In the genomic region with DNA sequence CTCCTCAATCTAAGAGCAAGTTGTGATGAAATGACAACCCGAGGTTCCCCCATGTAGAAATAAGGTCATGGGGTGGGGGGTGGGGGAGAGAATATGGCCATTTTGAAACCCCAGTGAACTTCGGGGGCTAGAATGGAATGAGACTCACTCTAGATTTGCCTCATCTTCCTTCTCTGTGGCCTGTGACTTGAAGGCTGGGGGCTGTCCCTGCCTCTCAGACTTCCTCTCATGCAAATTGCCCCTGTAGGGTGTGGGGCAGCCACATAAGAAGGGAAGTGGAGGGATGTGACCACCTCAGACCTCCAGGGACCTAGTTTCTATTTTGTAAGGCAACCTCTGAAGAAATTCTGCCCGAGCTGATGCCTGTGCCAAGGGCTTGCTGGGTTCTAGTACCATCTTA, we compare ENCODE assay signal across 14 mouse cellular contexts.
A peak's percentile ranks its signal among the peaks of the same experiment; 100 is the strongest.
DNase-seq lines count a peak whose midpoint lies in the region; ATAC-seq and TF ChIP-seq lines count a peak whose summit lies in the region.
"Had no signal": no experiment of that assay in that cellular context is flagged by ENCODE, and none has a peak within 500 bp of the region (broad histone marks: within the 10 kb centered on the region; RNA-seq: fewer than 3 reads in every experiment).

No protein-coding gene starts in this region.

- H3K27ac ChIP-seq in liver, embryonic 12.5 days = no peak overlapping the region
- H3K27ac ChIP-seq in liver, postnatal 0 days (ENCODE audit: low read depth) = no peak overlapping the region
- no peak overlapping the region for H3K27ac ChIP-seq in forebrain, embryonic 10.5 days
- no peak overlapping the region for H3K27ac ChIP-seq in forebrain, embryonic 11.5 days (ENCODE audit: low read depth, low read length)
- H3K27ac ChIP-seq: forebrain, embryonic 12.5 days; left cerebral cortex, adult 2 months; lung, embryonic 15.5 days; neural tube, embryonic 12.5 days had no signal

- H3K9ac ChIP-seq in liver, embryonic 12.5 days = no peak overlapping the region
- H3K9ac ChIP-seq in liver, postnatal 0 days (replicated peaks) = no peak overlapping the region
- H3K9ac ChIP-seq in forebrain, embryonic 11.5 days (ENCODE audit: low read length) = no peak overlapping the region
- H3K9ac ChIP-seq: forebrain, embryonic 12.5 days; lung, embryonic 15.5 days; neural tube, embryonic 12.5 days had no signal

- no peak for ATAC-seq in liver, embryonic 12.5 days
- peak; percentile 49; the same call in 1 of the 2 replicates for ATAC-seq in liver, postnatal 0 days
- ATAC-seq in forebrain, embryonic 11.5 days (replicated peaks; ENCODE audit: low FRiP score) = no peak

- no peaks in the 10 kb centered on the region for H3K4me1 ChIP-seq in liver, embryonic 12.5 days
- peaks cover 7% of the 10 kb centered on the region; the same call in 1 of the 2 replicates for H3K4me1 ChIP-seq in liver, postnatal 0 days (ENCODE audit: insufficient read depth)
- H3K4me1 ChIP-seq in forebrain, embryonic 10.5 days = no peaks in the 10 kb centered on the region
- H3K4me1 ChIP-seq in forebrain, embryonic 11.5 days (replicated peaks; ENCODE audit: control insufficient read depth, insufficient read depth, low read length) = no peaks in the 10 kb centered on the region
- H3K4me1 ChIP-seq: forebrain, embryonic 12.5 days; lung, embryonic 15.5 days; neural tube, embryonic 12.5 days had no signal

- H3K4me2 ChIP-seq in liver, embryonic 12.5 days = no peak overlapping the region
- no peak overlapping the region for H3K4me2 ChIP-seq in liver, postnatal 0 days (ENCODE audit: low read depth, low read length)
- H3K4me2 ChIP-seq in forebrain, embryonic 11.5 days (ENCODE audit: low read depth, low read length, severe bottlenecking) = no peak overlapping the region
- H3K4me2 ChIP-seq: forebrain, embryonic 12.5 days; lung, embryonic 15.5 days; neural tube, embryonic 12.5 days had no signal

- no peak for TF ChIP-seq EP300 in liver, postnatal 0 days (IDR thresholded peaks at IDR 0.05; ENCODE audit: low read depth)

- H3K9me3 ChIP-seq in liver, embryonic 12.5 days (replicated peaks) = no peaks in the 10 kb centered on the region
- no peaks in the 10 kb centered on the region for H3K9me3 ChIP-seq in liver, postnatal 0 days (ENCODE audit: low read length)
- no peaks in the 10 kb centered on the region for H3K9me3 ChIP-seq in forebrain, embryonic 10.5 days
- no peaks in the 10 kb centered on the region for H3K9me3 ChIP-seq in forebrain, embryonic 11.5 days (ENCODE audit: control insufficient read depth, low read length)
- H3K9me3 ChIP-seq: forebrain, embryonic 12.5 days; lung, embryonic 15.5 days; neural tube, embryonic 12.5 days had no signal

- H3K36me3 ChIP-seq in liver, embryonic 12.5 days = no peaks in the 10 kb centered on the region
- no peaks in the 10 kb centered on the region for H3K36me3 ChIP-seq in liver, postnatal 0 days (replicated peaks; ENCODE audit: insufficient read depth, low read length)
- H3K36me3 ChIP-seq in forebrain, embryonic 10.5 days (replicated peaks) = no peaks in the 10 kb centered on the region
- H3K36me3 ChIP-seq in forebrain, embryonic 11.5 days (ENCODE audit: control insufficient read depth, insufficient read depth, low read length) = no peaks in the 10 kb centered on the region
- H3K36me3 ChIP-seq: forebrain, embryonic 12.5 days; lung, embryonic 15.5 days; neural tube, embryonic 12.5 days had no signal

- 34% methylated on average over 3 of the region's 3 CpGs for WGBS in liver, embryonic 12.5 days (ENCODE audit: insufficient replicate concordance)
- 45% methylated on average over 3 of the region's 3 CpGs for WGBS in liver, postnatal 0 days (ENCODE audit: insufficient replicate concordance)
- 90% methylated on average over 3 of the region's 3 CpGs for WGBS in forebrain, embryonic 10.5 days
- WGBS in forebrain, embryonic 11.5 days = 83% methylated on average over 3 of the region's 3 CpGs

- DNase-seq in liver = peak; percentile 19
- DNase-seq in liver, postnatal 0 days = peak; percentile 38
- peak; percentile 25 for DNase-seq in skeletal muscle tissue, adult 2 months (ENCODE audit: low read depth, low spot score)
- DNase-seq in thymus, postnatal 4 days = peak; percentile 51
- no peak for DNase-seq in left cerebral cortex, adult 11 months (ENCODE audit: low spot score)
- no peak for DNase-seq in forebrain, embryonic 10.5 days (ENCODE audit: extremely low spot score, low spot score)
- no peak for DNase-seq in forebrain, embryonic 11.5 days (ENCODE audit: low spot score)
- DNase-seq: embryo, embryonic 11 days; right cerebral cortex, postnatal 14 days had no signal

- H3K4me3 ChIP-seq in liver, embryonic 12.5 days = no peak overlapping the region
- no peak overlapping the region for H3K4me3 ChIP-seq in liver, postnatal 0 days (ENCODE audit: low read depth, low read length)
- no peak overlapping the region for H3K4me3 ChIP-seq in forebrain, embryonic 10.5 days
- H3K4me3 ChIP-seq in forebrain, embryonic 11.5 days (ENCODE audit: low read depth, low read length) = no peak overlapping the region
- H3K4me3 ChIP-seq: forebrain, embryonic 12.5 days; left cerebral cortex, adult 2 months; lung, embryonic 15.5 days; neural tube, embryonic 12.5 days had no signal

- H3K27me3 ChIP-seq in liver, embryonic 12.5 days (replicated peaks) = no peaks in the 10 kb centered on the region; the same call in 1 of the 2 replicates
- H3K27me3 ChIP-seq in liver, postnatal 0 days (ENCODE audit: insufficient read depth, low read length) = no peaks in the 10 kb centered on the region
- H3K27me3 ChIP-seq in forebrain, embryonic 10.5 days (ENCODE audit: poor library complexity, severe bottlenecking) = no peaks in the 10 kb centered on the region
- H3K27me3 ChIP-seq in forebrain, embryonic 11.5 days (ENCODE audit: control insufficient read depth, insufficient read depth, low read length) = no peaks in the 10 kb centered on the region
- H3K27me3 ChIP-seq: forebrain, embryonic 12.5 days; lung, embryonic 15.5 days; neural tube, embryonic 12.5 days had no signal

- no peak for TF ChIP-seq CTCF in liver, postnatal 0 days (IDR thresholded peaks at IDR 0.05; ENCODE audit: low read depth)

Comparison
In these comparisons a context has a peak if more than half of its experiments do, and no peak if none do; other contexts are left out.
1. DNase-seq: peak in liver (single experiment), liver, postnatal 0 days (single experiment), skeletal muscle tissue, adult 2 months (single experiment) and thymus, postnatal 4 days (single experiment); none in left cerebral cortex, adult 11 months (single experiment), forebrain, embryonic 10.5 days (single experiment) and forebrain, embryonic 11.5 days (single experiment).